Mouse (Mus musculus) CH12.LX (cell line): Measurements from ENCODE around the gene Sec14l3. TPM values are rescaled to one million over a fixed set of nuclear protein-coding genes. Genes with fewer than 3 reads are reported as not detected.

Source experiments
- DNase-seq: peaks from one replicate; pipeline ENCODE4 v3.0.0-alpha.2; 2013; ENCODE audit errors: extremely low read depth
- H3K27ac ChIP-seq: 2 replicates; pipeline ENCODE4 v1.5.1; 2012; ENCODE audit warnings: low read depth, mild to moderate bottlenecking, control low read depth, moderate library complexity; ENCODE audit not compliant: insufficient read depth
- H3K27me3 ChIP-seq: replicated peaks from 2 replicates; pipeline ENCODE3; 2012; ENCODE audit warnings: inconsistent platforms
- H3K36me3 ChIP-seq, 2 experiments: replicated peaks in 1 of 2; 2 replicates each; pipeline versions ENCODE3 to v1.6.1; 2012; ENCODE audit warnings: inconsistent platforms in 1 of 2, low read length in 1 of 2, mild to moderate bottlenecking in 1 of 2, mixed read lengths in 1 of 2, moderate library complexity in 1 of 2; ENCODE audit not compliant: control insufficient read depth in 1 of 2, insufficient read depth in 1 of 2
- H3K4me1 ChIP-seq, 2 experiments: 2 replicates each; pipeline ENCODE4 v1.6.1; 2012; ENCODE audit warnings: inconsistent platforms in 1 of 2, moderate library complexity in 1 of 2; ENCODE audit not compliant: insufficient read depth in 2 of 2, control insufficient read depth in 1 of 2
- H3K4me2 ChIP-seq: 2 replicates; pipeline ENCODE4 v1.6.1; 2012; ENCODE audit warnings: low read depth, mild to moderate bottlenecking, control low read depth; ENCODE audit not compliant: poor library complexity, insufficient read depth, severe bottlenecking
- H3K4me3 ChIP-seq, 3 experiments: fragments of 150-350 bp in 1 of 3; sonication (generic) in 1 of 3; replicated peaks in 1 of 3; 2 replicates each; pipeline versions ENCODE3 to v1.5.1; 2011 to 2012; ENCODE audit warnings: low read depth in 2 of 3, low read length in 2 of 3, mild to moderate bottlenecking in 2 of 3, moderate library complexity in 2 of 3, control low read depth in 1 of 3, improper control_type of control experiment in 1 of 3, inconsistent platforms in 1 of 3, mixed read lengths in 1 of 3; ENCODE audit not compliant: poor library complexity in 1 of 3
- H3K79me2 ChIP-seq: replicated peaks from 2 replicates; pipeline ENCODE4 v1.6.1; 2012; ENCODE audit warnings: mild to moderate bottlenecking, moderate library complexity; ENCODE audit not compliant: control insufficient read depth, poor library complexity, insufficient read depth, severe bottlenecking; ENCODE audit errors: extremely low read depth
- H3K9ac ChIP-seq: 2 replicates; pipeline ENCODE4 v1.6.1; 2012; ENCODE audit warnings: low read depth, mild to moderate bottlenecking, control low read depth, moderate library complexity; ENCODE audit not compliant: insufficient read depth
- H3K9me3 ChIP-seq: replicated peaks from 2 replicates; pipeline ENCODE3; 2012; ENCODE audit warnings: low read length, inconsistent platforms, mixed read lengths
- BHLHE40 ChIP-seq: IDR thresholded peaks from 2 replicates; pipeline ENCODE4 v1.6.1; 2011; ENCODE audit warnings: mild to moderate bottlenecking, low read depth, low read length, improper control_type of control experiment
- E2F4 ChIP-seq: IDR thresholded peaks from 2 replicates; pipeline ENCODE4 v1.6.1; 2011; ENCODE audit warnings: low read depth, low read length, improper control_type of control experiment; ENCODE audit not compliant: insufficient replicate concordance
- ELF1 ChIP-seq: IDR thresholded peaks from 2 replicates; pipeline ENCODE4 v1.6.1; 2014; ENCODE audit warnings: low read depth, mild to moderate bottlenecking, inconsistent platforms, low read length, improper control_type of control experiment
- EP300 ChIP-seq: IDR thresholded peaks from 2 replicates; pipeline ENCODE4 v1.6.1; 2011; ENCODE audit warnings: low read length, improper control_type of control experiment
- GABPA ChIP-seq: IDR thresholded peaks from 2 replicates; pipeline ENCODE4 v1.6.1; 2012; ENCODE audit warnings: low read depth, low read length, improper control_type of control experiment, inconsistent platforms; ENCODE audit not compliant: insufficient replicate concordance
- IRF4 ChIP-seq: IDR thresholded peaks from 2 replicates; pipeline ENCODE4 v1.6.1; 2014; ENCODE audit warnings: low read depth, mild to moderate bottlenecking, inconsistent platforms, low read length, improper control_type of control experiment
- KAT2A ChIP-seq: IDR thresholded peaks from 2 replicates; pipeline ENCODE4 v1.6.1; 2012; ENCODE audit warnings: low read length, improper control_type of control experiment, inconsistent platforms; ENCODE audit not compliant: insufficient replicate concordance
- MAZ ChIP-seq: IDR thresholded peaks from 2 replicates; pipeline ENCODE4 v1.6.1; 2012; ENCODE audit warnings: low read depth, mild to moderate bottlenecking, inconsistent platforms, low read length, improper control_type of control experiment, moderate library complexity
- NELFE ChIP-seq: IDR thresholded peaks from 2 replicates; pipeline ENCODE4 v1.6.1; 2011; ENCODE audit warnings: low read depth, low read length, improper control_type of control experiment
- POLR2A ChIP-seq: IDR thresholded peaks from 2 replicates; pipeline ENCODE4 v1.6.1; 2011; ENCODE audit warnings: low read depth, mild to moderate bottlenecking, improper control_type of control experiment, low read length
- SIN3A ChIP-seq: IDR thresholded peaks from 2 replicates; pipeline ENCODE4 v1.6.1; 2012; ENCODE audit warnings: low read length, improper control_type of control experiment, inconsistent platforms
- TCF12 ChIP-seq: IDR thresholded peaks from 2 replicates; pipeline ENCODE4 v1.6.1; 2014; ENCODE audit warnings: low read depth, mild to moderate bottlenecking, inconsistent platforms, low read length, improper control_type of control experiment
- USF2 ChIP-seq: conservative IDR thresholded peaks from 2 replicates; pipeline ENCODE4 v1.6.1; 2011; ENCODE audit warnings: low read depth, low read length, improper control_type of control experiment
- dilution Hi-C: fragments of 300-500 bp; cut with MboI; formaldehyde crosslinking; loops from 2 replicates; pipeline ENCODE4 v1.14.3; 2020; ENCODE audit warnings: low sequenced_read_pairs; ENCODE audit not compliant: extremely low pct_unique_long_range_greater_than_20kb, extremely low pct_ligation_motif_present
- in situ Hi-C: fragments of 300-500 bp; cut with MboI; formaldehyde crosslinking; loops from 3 replicates; pipeline ENCODE4 v1.14.3; 2019; ENCODE audit warnings: low sequenced_read_pairs, low pct_ligation_motif_present, low pct_unique_long_range_greater_than_20kb, mixed read lengths
- polyA plus RNA-seq: library from polyadenylated mRNA; unstranded; fragments of >175 nt; gene quantifications from 2 replicates; pipeline ENCODE4 v1.2.1, GENCODE M21; 2012; ENCODE audit warnings: low read depth; ENCODE audit not compliant: insufficient read length
- total RNA-seq, 2 experiments: library from RNA; depleted of rRNA; stranded (reverse); fragments of 300-350 nt in 1 of 2; fragments of >200 nt in 1 of 2; gene quantifications; 2 replicates each; pipeline ENCODE4 v1.2.3; 2012 to 2014

Sec14l3 gene
- total and polyA plus RNA-seq, 3 experiments = not detected

GRCm38 (mm10) chr11:4034169-4034568 lies 30.5 kb upstream of the Sec14l3 start:
- Histone ChIP-seq H3K4me1 (peaks cover 21 to 60% of the 10 kb centered on the region in 2 experiments), H3K9ac (no peak overlapping the region), H3K79me2 (no peaks in the 10 kb centered on the region), H3K9me3 (no peaks in the 10 kb centered on the region), H3K4me3 (no peak overlapping the region), H3K27ac (no peak overlapping the region), H3K27me3 (no peaks in the 10 kb centered on the region), H3K4me2 (no peak overlapping the region), H3K36me3 (no peaks in the 10 kb centered on the region)
- dilution Hi-C loops (no loop called here), in situ Hi-C loops (no loop called here)
- peak; percentile 52 for DNase-seq
- TF ChIP-seq GABPA (no peak), EP300 (peak; percentile 64), IRF4 (peak; percentile 53; the same call in 1 of the 2 replicates)

- Histone ChIP-seq H3K27me3 (no peaks in the 10 kb centered on the region), H3K36me3 (no peaks in the 10 kb centered on the region), H3K9ac (no peak overlapping the region; the same call in 1 of the 2 replicates)
- in situ Hi-C loops = no loop called here
- dilution Hi-C loops = no loop called here
- peak; percentile 7; the same call in 1 of the 2 replicates for TF ChIP-seq ELF1
- no peak for TF ChIP-seq KAT2A
- no peak for TF ChIP-seq NELFE
- 0 out of 2 replicates have a peak, but pooled peaks have one; percentile 16 for TF ChIP-seq MAZ
- TF ChIP-seq SIN3A = no peak
- TF ChIP-seq, all 38 proteins: peak for 2
- H3K4me1 ChIP-seq = peaks cover 21 to 60% of the 10 kb centered on the region in 2 experiments
- H3K4me2 ChIP-seq = peak overlapping the region; percentile 85
- DNase-seq = peak; percentile 24
- H3K79me2 ChIP-seq = no peaks in the 10 kb centered on the region
- H3K4me3 ChIP-seq = peak overlapping the region in 1 of 3 experiments; percentile 17
- no peaks in the 10 kb centered on the region for H3K9me3 ChIP-seq
- peak overlapping the region; percentile 94 for H3K27ac ChIP-seq
Observed at GRCm38 (mm10) chr11:4035116-4035892, 29.3 kb upstream of the Sec14l3 start.

GRCm38 (mm10) chr11:4035916-4036315 lies 28.7 kb upstream of the Sec14l3 start:
- peaks cover 21 to 60% of the 10 kb centered on the region in 2 experiments for H3K4me1 ChIP-seq
- H3K79me2 ChIP-seq = no peaks in the 10 kb centered on the region
- H3K9me3 ChIP-seq = no peaks in the 10 kb centered on the region
- no peaks in the 10 kb centered on the region for H3K36me3 ChIP-seq
- H3K27ac ChIP-seq = peak overlapping the region; percentile 94
- peak overlapping the region; percentile 11 for H3K9ac ChIP-seq
- peak; percentile 60 for DNase-seq
- dilution Hi-C loops (no loop called here), in situ Hi-C loops (no loop called here)
- no peaks in the 10 kb centered on the region for H3K27me3 ChIP-seq
- TF ChIP-seq BHLHE40 (peak; percentile 53), TCF12 (peak; percentile 48; the same call in 1 of the 2 replicates), EP300 (peak; percentile 7; the same call in 1 of the 2 replicates), MAZ (0 out of 2 replicates have a peak, but pooled peaks have one; percentile 7), IRF4 (peak; percentile 34; the same call in 1 of the 2 replicates), POLR2A (peak; percentile 27), E2F4 (no peak), USF2 (no peak)
- peak overlapping the region; percentile 85 for H3K4me2 ChIP-seq
- H3K4me3 ChIP-seq = peak overlapping the region in 1 of 3 experiments; percentile 0
